Mouse (Mus musculus) CD4-positive helper T cell, adult 2 months (primary cell): ENCODE data around the gene Hnf1b.

ENCODE experiments used
- DNase-seq: peaks from one replicate; pipeline ENCODE4 v3.0.0-alpha.2; 2012; ENCODE audit warnings: low read depth, missing footprints, low spot score

Gene Hnf1b

GRCm38 (mm10) chr11:83896430-83897410, 46.9 kb downstream of the Hnf1b start:
- DNase-seq: no peak

- DNase-seq: no peak
Observed at GRCm38 (mm10) chr11:83897569-83897968, 47.7 kb downstream of the Hnf1b start.

GRCm38 (mm10) chr11:83902812-83903211, 52.9 kb downstream of the Hnf1b start:
- no peak for DNase-seq

- no peak for DNase-seq
Observed at GRCm38 (mm10) chr11:83905756-83906155, 55.9 kb downstream of the Hnf1b start.

- DNase-seq: no peak
Observed at GRCm38 (mm10) chr11:83908376-83908775, 58.5 kb downstream of the Hnf1b start.

GRCm38 (mm10) chr11:83913824-83914311, 64.0 kb downstream of the Hnf1b start:
- DNase-seq: no peak

GRCm38 (mm10) chr11:83914501-83914900, 64.6 kb downstream of the Hnf1b start:
- DNase-seq: no peak

GRCm38 (mm10) chr11:83922600-83922999, 72.7 kb downstream of the Hnf1b start:
- DNase-seq: no peak

- peak; percentile 11 for DNase-seq
Observed at GRCm38 (mm10) chr11:83927097-83927496, 77.2 kb downstream of the Hnf1b start.

- DNase-seq: no peak
Observed at GRCm38 (mm10) chr11:83932506-83933106, 82.7 kb downstream of the Hnf1b start.

- DNase-seq: no peak
Observed at GRCm38 (mm10) chr11:83933376-83933775, 83.5 kb downstream of the Hnf1b start.

- DNase-seq: peak; percentile 56
Observed at GRCm38 (mm10) chr11:83935986-83936665, 86.3 kb downstream of the Hnf1b start.

- no peak for DNase-seq
Observed at GRCm38 (mm10) chr11:83938556-83938955, 88.7 kb downstream of the Hnf1b start.

- peak; percentile 92 for DNase-seq
Observed at GRCm38 (mm10) chr11:83941950-83942840, 92.3 kb downstream of the Hnf1b start, which contains the start of gene Ddx52. Gene Ddx52 (plus strand): TSS chr11:83942062.
